Mouse (Mus musculus): Measurements from ENCODE around the gene Cd180. TPM values are rescaled to one million over a fixed set of nuclear protein-coding genes. Genes with fewer than 3 reads are reported as not detected.

Gene Cd180
- polyA plus RNA-seq, 1 experiment from 2014 or later = 1.0 TPM

DNA sequence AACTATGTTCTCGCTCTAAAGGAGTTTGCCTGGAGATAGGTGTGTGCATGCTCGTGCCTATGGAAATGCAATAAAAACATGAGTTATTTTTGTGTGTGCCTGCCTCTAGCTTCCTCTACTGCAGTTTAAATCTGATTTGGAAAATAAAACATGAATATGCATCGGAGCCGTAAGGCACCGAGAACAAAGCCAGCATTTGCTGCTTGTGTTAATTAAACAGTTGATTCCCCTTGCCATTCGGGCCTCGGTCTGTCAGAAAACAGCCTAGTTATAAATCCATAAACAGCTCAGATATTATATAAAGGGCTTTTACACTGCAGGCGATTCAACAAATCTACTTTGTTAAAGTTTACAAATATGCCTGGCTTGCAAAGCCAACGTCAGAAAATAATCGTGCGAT is 75.2 kb downstream of the Cd180 start:
- WGBS (ENCODE audit: insufficient replicate concordance) = 90% methylated on average over 11 of the region's 11 CpGs
- no peak overlapping the region for H3K4me2 ChIP-seq

DNA sequence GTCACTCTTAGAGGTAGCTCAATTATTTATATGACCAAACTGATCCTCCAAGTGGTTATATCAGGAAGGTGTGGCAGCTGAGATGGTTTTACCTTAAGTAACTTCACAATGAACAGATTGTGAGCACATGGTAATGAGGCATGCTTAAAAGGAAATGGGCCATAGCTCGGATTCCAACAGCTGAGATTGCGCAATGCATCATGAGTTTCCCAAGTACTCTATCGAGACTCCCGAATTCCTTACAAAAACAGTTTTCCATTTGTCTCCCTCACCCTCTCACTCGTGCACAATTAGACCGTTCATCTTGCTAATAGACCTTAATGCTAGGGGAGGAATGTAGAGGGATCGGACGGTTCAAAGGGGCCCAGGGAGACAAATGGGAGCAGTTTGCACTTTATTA is 76.8 kb downstream of the Cd180 start:
- peaks cover 43% of the 10 kb centered on the region for H3K4me1 ChIP-seq
- no peak overlapping the region for H3K9ac ChIP-seq
- no peak overlapping the region for H3K4me2 ChIP-seq
- H3K27me3 ChIP-seq (replicated peaks) = no peaks in the 10 kb centered on the region
- peaks cover 14% of the 10 kb centered on the region for H3K36me3 ChIP-seq
- no peak overlapping the region for H3K4me3 ChIP-seq
- ATAC-seq = no peak
- H3K27ac ChIP-seq = no peak overlapping the region
- 78% methylated on average over 8 of the region's 8 CpGs for WGBS (ENCODE audit: insufficient replicate concordance)
- H3K9me3 ChIP-seq (replicated peaks) = no peaks in the 10 kb centered on the region

More for the DNA sequence above, 75.2 kb downstream of the Cd180 start:
- Histone ChIP-seq H3K9me3 (replicated peaks) (no peaks in the 10 kb centered on the region), H3K4me1 (peaks cover 42% of the 10 kb centered on the region), H3K27me3 (replicated peaks) (no peaks in the 10 kb centered on the region), H3K9ac (no peak overlapping the region), H3K27ac (no peak overlapping the region), H3K4me3 (no peak overlapping the region), H3K36me3 (peaks cover 14% of the 10 kb centered on the region)
- no peak for ATAC-seq

DNA sequence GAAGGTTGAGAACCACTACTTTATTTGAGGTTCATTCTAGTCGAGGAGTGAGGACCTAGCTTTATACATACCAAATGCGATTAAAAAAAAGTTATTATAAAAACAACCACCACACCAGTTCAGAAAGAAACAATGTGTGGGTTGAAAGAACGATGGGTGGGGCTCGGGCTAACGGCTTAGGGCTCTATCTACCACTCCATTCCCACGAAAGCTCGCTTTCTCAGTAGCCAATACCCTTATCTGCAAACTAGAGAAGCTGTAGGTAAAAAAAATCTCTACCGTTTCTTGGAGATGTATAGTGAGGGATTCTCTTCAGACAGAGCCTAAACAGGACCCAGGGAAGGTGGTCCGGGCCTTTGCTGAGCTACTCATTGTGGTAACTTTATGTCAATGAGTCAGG is 79.8 kb downstream of the Cd180 start:
- peak; percentile 80; the same call in 1 of the 2 replicates for ATAC-seq

DNA sequence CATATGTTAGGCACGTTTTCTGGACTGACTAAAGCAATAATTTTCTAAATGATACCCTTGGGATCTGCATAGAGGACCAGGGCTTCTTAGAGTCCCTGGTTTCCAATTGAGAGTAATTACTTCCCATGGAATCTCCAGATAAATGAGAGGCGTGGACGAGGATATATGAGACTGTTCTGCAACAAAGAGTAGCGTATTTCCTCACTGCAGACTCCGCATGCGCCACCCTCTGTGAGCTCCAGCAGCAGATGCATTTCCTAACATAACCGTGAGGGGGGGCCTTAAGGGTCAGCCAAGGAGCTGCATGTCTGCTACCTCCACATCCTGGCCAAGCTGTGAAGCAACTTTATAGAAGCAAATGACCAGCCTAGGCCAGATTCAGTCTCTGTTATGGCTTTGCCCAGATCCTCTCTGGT is 81.4 kb downstream of the Cd180 start:
- ATAC-seq = no peak
- H3K9me3 ChIP-seq (replicated peaks) = no peaks in the 10 kb centered on the region
- peaks cover 18% of the 10 kb centered on the region for H3K36me3 ChIP-seq
- H3K4me3 ChIP-seq = no peak overlapping the region
- 66% methylated on average over 7 of the region's 7 CpGs for WGBS (ENCODE audit: insufficient replicate concordance)
- no peak overlapping the region for H3K9ac ChIP-seq
- no peak overlapping the region for H3K27ac ChIP-seq
- no peaks in the 10 kb centered on the region for H3K27me3 ChIP-seq (replicated peaks)
- no peak overlapping the region for H3K4me2 ChIP-seq
- H3K4me1 ChIP-seq = peaks cover 27% of the 10 kb centered on the region

More for the DNA sequence above, 79.8 kb downstream of the Cd180 start:
- Histone ChIP-seq H3K9me3 (replicated peaks) (no peaks in the 10 kb centered on the region), H3K36me3 (peaks cover 13% of the 10 kb centered on the region), H3K4me2 (peak overlapping the region; percentile 14; the same call in 1 of the 2 replicates), H3K9ac (no peak overlapping the region), H3K27ac (peak overlapping the region; percentile 48; the same call in 1 of the 2 replicates), H3K4me3 (no peak overlapping the region), H3K4me1 (peaks cover 20% of the 10 kb centered on the region), H3K27me3 (replicated peaks) (no peaks in the 10 kb centered on the region)
- 34% methylated on average over 9 of the region's 9 CpGs for WGBS (ENCODE audit: insufficient replicate concordance)

DNA sequence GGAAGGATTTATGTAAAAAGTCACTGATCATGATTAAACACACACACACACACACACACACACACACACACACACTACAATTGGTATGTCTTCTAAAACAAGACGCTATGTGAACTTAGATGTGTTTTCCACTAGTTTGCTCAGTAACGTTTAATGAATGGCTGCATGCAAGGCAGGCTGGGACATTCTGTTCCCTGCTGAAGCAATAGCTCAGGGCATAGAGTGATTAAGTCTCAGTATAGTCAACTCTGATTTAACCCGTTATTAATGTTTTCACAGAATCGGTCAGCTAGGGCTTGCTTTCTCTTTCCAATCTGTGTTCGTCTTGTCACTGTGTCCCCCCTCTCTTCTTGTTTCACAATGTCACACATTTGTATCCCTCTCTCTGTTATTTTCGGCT is 82.1 kb downstream of the Cd180 start:
- Histone ChIP-seq H3K9ac (no peak overlapping the region), H3K36me3 (peaks cover 18% of the 10 kb centered on the region), H3K27ac (no peak overlapping the region), H3K27me3 (replicated peaks) (no peaks in the 10 kb centered on the region), H3K4me2 (no peak overlapping the region), H3K4me1 (peaks cover 27% of the 10 kb centered on the region), H3K4me3 (no peak overlapping the region), H3K9me3 (replicated peaks) (no peaks in the 10 kb centered on the region)
- ATAC-seq = no peak
- WGBS (ENCODE audit: insufficient replicate concordance) = 78% methylated on average over 6 of the region's 6 CpGs

DNA sequence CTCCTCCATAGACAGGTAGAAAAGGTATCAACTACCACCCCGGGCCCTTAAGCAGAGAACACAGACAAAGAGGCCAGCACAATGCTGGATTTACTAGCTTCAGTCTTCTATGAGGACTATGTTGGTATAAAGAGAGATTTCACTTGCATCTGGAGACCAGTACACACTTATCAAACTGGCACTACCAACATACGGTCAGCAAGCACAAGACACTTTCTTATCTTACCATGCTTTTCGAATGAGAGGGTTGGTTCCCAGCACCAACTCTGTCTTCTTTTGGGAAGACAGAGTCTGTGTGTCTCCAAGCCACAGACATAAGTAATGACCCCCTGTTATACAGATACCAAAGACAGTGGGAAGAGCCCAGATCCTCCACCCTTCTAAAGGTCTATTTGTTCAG is 85.5 kb downstream of the Cd180 start:
- H3K36me3 ChIP-seq = peaks cover 13% of the 10 kb centered on the region; the same call in 1 of the 2 replicates
- no peak overlapping the region for H3K4me3 ChIP-seq
- H3K27ac ChIP-seq = no peak overlapping the region
- H3K27me3 ChIP-seq (replicated peaks) = no peaks in the 10 kb centered on the region
- H3K9ac ChIP-seq = no peak overlapping the region
- no peak overlapping the region for H3K4me2 ChIP-seq
- H3K4me1 ChIP-seq = peaks cover 12% of the 10 kb centered on the region
- ATAC-seq = peak; percentile 57; the same call in 1 of the 2 replicates
- 46% methylated on average over 3 of the region's 3 CpGs for WGBS (ENCODE audit: insufficient replicate concordance)
- H3K9me3 ChIP-seq (replicated peaks) = no peaks in the 10 kb centered on the region

DNA sequence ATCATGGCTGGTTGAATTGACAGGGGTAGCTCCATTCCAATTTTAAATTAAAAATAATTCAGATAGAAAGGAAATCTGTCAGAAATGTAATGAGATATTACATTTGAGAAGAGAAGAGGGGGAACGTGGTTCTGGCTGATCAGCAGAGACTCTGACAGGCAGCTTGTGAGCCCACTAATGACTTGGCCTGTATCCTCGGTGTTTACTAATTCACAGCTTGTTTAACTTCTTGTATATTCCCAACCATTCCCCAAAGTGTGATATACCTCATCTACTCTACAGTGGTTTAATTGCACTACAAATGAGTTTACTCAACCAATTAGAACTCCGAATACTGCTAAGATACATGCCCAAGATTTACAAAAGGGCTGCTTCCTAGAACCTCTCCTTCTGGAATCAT is 85.9 kb downstream of the Cd180 start:
- Histone ChIP-seq H3K27ac (no peak overlapping the region), H3K36me3 (peaks cover 13% of the 10 kb centered on the region; the same call in 1 of the 2 replicates), H3K9ac (no peak overlapping the region), H3K27me3 (replicated peaks) (no peaks in the 10 kb centered on the region), H3K4me1 (peaks cover 8% of the 10 kb centered on the region), H3K4me2 (no peak overlapping the region), H3K4me3 (no peak overlapping the region), H3K9me3 (replicated peaks) (no peaks in the 10 kb centered on the region)
- 73% methylated on average over 3 of the region's 3 CpGs for WGBS (ENCODE audit: insufficient replicate concordance)
- no peak for ATAC-seq

DNA sequence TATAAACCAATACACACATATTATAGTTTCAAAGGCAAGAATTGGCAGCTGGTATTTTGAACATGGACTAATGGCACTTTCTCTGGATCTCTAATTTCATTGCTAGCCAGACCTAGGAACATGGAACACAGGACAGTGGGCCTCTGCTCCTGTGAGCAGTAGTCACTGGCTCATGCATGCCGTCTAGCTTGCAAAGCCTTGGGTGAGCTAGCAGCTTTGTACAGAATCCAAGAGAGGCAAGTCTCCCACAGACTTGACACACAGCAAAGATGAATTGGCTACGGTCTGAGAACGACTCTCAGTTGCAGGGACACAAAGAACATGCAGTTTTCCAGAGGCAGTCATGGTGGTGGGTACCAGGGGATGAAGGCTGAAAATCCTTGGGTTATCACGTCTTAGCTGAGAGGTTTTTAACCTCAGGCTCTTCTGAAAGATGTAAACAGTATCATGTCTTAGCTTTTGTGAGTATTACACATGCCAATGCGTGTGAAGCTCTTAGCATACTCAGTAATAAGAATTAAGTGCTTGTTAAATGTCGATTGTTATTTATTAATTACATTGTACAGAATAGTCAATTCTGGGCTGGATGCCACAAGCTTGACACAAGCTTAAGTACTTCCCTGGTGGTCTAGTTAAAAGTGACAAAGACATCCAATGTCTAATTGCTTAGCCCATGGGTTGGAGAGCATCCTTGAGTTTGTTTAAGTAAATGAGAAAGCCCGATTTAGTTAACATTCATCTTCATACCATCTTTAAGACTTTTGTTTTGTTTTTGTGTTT is 90.4 kb downstream of the Cd180 start:
- WGBS (ENCODE audit: insufficient replicate concordance) = 74% methylated on average over 7 of the region's 7 CpGs
- H3K27me3 ChIP-seq (replicated peaks) = no peaks in the 10 kb centered on the region
- H3K9ac ChIP-seq = no peak overlapping the region
- H3K9me3 ChIP-seq (replicated peaks) = no peaks in the 10 kb centered on the region
- H3K4me1 ChIP-seq = peaks cover 5% of the 10 kb centered on the region
- peaks cover 12% of the 10 kb centered on the region for H3K36me3 ChIP-seq
- H3K4me2 ChIP-seq = no peak overlapping the region
- no peak for ATAC-seq
- no peak overlapping the region for H3K4me3 ChIP-seq
- no peak overlapping the region for H3K27ac ChIP-seq

DNA sequence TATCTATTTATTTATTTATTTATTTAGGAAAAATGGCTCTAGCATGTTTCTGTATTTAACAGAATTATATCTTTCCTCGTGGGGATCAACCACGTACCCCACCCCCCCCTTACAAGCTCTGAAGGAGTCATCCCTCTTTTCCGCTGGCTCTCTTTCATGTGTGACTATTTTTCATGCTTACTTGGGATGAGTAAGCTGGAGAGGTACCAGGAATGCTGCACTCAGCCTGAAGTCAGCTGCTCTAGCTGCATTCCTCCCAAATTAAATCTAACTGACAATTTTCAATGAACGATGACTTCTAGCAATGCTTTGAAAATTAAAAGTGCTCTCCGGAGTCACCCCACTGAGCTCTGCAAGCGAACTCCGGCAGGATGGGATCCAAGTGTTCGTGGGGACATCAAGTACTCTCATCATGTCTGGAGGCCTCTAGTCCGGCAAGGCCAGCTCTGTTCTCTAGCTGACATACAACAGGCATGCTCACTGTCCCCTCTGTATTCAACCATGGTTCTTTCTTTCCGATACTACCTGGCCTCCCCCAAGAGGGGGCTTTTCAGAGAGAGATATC is 93.4 kb downstream of the Cd180 start:
- Histone ChIP-seq H3K9me3 (replicated peaks) (no peaks in the 10 kb centered on the region), H3K4me2 (no peak overlapping the region), H3K4me3 (no peak overlapping the region), H3K36me3 (peaks cover 3% of the 10 kb centered on the region; the same call in 1 of the 2 replicates), H3K4me1 (no peaks in the 10 kb centered on the region), H3K9ac (no peak overlapping the region), H3K27ac (no peak overlapping the region), H3K27me3 (replicated peaks) (no peaks in the 10 kb centered on the region)
- no peak for ATAC-seq
- WGBS (ENCODE audit: insufficient replicate concordance) = 84% methylated on average over 10 of the region's 10 CpGs
